ENCODE assay signal across 12 mouse cellular contexts in the genomic region with DNA sequence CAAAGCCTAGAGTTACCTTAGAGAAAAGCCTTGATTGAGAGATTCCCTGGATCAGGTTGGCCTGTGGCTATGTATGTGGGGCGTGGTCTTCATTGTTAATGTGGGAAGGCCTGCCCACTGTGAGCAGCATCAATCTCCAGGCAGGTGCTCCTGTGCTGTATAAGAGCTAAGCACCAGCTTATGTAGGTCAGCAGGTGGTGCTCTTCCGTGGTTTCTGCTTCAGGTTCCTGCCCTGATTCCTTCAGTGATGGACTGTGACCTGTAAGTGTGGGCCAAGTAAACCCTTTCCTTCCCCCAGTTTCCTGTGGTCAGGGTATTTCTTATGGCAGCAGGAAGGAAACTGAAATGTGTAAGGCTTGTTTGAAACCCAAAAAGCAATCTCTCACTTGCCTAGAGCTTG.
DNase-seq lines count a peak whose midpoint lies in the region; ATAC-seq and TF ChIP-seq lines count a peak whose summit lies in the region.
"Had no signal": no experiment of that assay in that cellular context is flagged by ENCODE, and none has a peak within 500 bp of the region (broad histone marks: within the 10 kb centered on the region; RNA-seq: fewer than 3 reads in every experiment).

No protein-coding gene starts in this region.

- peak; percentile 42 for TF ChIP-seq CTCF in Patski (IDR thresholded peaks at IDR 0.05)

- no peak overlapping the region for H3K4me2 ChIP-seq in intestine, embryonic 16.5 days (ENCODE audit: low read depth, low read length)
- H3K4me2 ChIP-seq in intestine, embryonic 15.5 days (replicated peaks) = no peak overlapping the region
- H3K4me2 ChIP-seq: hindbrain, embryonic 12.5 days had no signal

- DNase-seq in A20 (ENCODE audit: low read depth, low spot score) = peak; percentile 68
- DNase-seq in Patski (ENCODE audit: low read depth, low spot score) = no peak
- DNase-seq in kidney, postnatal 14 days = peak; percentile 18
- no peak for DNase-seq in retina, postnatal 1 day
- DNase-seq in adrenal gland, postnatal 10 days = no peak
- DNase-seq in urinary bladder, postnatal 25 days (ENCODE audit: low spot score) = no peak
- DNase-seq: gastrocnemius, postnatal 36 days; lung, adult 18-20 months had no signal

- H3K27me3 ChIP-seq in intestine, embryonic 16.5 days (replicated peaks; ENCODE audit: control insufficient read depth, insufficient read depth, low read length) = no peaks in the 10 kb centered on the region
- no peaks in the 10 kb centered on the region for H3K27me3 ChIP-seq in intestine, embryonic 15.5 days (replicated peaks)
- no peaks in the 10 kb centered on the region for H3K27me3 ChIP-seq in Patski
- H3K27me3 ChIP-seq: hindbrain, embryonic 12.5 days had no signal

- POLR2A ChIA-PET in Patski (lab: Charles Lee) = no interaction called here

- CTCF ChIA-PET in Patski (lab: Charles Lee) = interaction anchor here (0.7 kb wide), 1 partner anchor 52 kb away, joined by 3 read pairs; no protein-coding TSS in a partner anchor

- no peaks in the 10 kb centered on the region for H3K9me3 ChIP-seq in intestine, embryonic 16.5 days (ENCODE audit: control insufficient read depth, low read length)
- H3K9me3 ChIP-seq in intestine, embryonic 15.5 days = no peaks in the 10 kb centered on the region
- H3K9me3 ChIP-seq: hindbrain, embryonic 12.5 days had no signal

- 41% methylated on average over 2 of the region's 2 CpGs for WGBS in intestine, embryonic 16.5 days
- 56% methylated on average over 2 of the region's 2 CpGs for WGBS in intestine, embryonic 15.5 days

- no peaks in the 10 kb centered on the region for H3K4me1 ChIP-seq in intestine, embryonic 16.5 days (ENCODE audit: control insufficient read depth, insufficient read depth, low read length)
- no peaks in the 10 kb centered on the region for H3K4me1 ChIP-seq in intestine, embryonic 15.5 days (replicated peaks)
- H3K4me1 ChIP-seq: hindbrain, embryonic 12.5 days had no signal

- no peak overlapping the region for H3K9ac ChIP-seq in intestine, embryonic 16.5 days (ENCODE audit: low read depth, low read length)
- H3K9ac ChIP-seq in intestine, embryonic 15.5 days = no peak overlapping the region
- H3K9ac ChIP-seq: hindbrain, embryonic 12.5 days had no signal

- in situ Hi-C loops in Patski (cut with MboI; ENCODE audit: low pct_unique_long_range_greater_than_20kb) = no loop called here

- 0 out of 2 replicates have a peak, but pooled peaks have one; percentile 53 for ATAC-seq in intestine, embryonic 16.5 days
- ATAC-seq in intestine, embryonic 15.5 days = no peak
- ATAC-seq in Patski = no peak

- H3K4me3 ChIP-seq in intestine, embryonic 16.5 days (ENCODE audit: low read length) = no peak overlapping the region
- no peak overlapping the region for H3K4me3 ChIP-seq in intestine, embryonic 15.5 days (replicated peaks)
- H3K4me3 ChIP-seq: hindbrain, embryonic 12.5 days; myocyte had no signal

- H3K36me3 ChIP-seq in intestine, embryonic 16.5 days (ENCODE audit: control insufficient read depth, insufficient read depth, low read length) = no peaks in the 10 kb centered on the region
- H3K36me3 ChIP-seq in intestine, embryonic 15.5 days = no peaks in the 10 kb centered on the region
- H3K36me3 ChIP-seq: hindbrain, embryonic 12.5 days had no signal

- no peak overlapping the region for H3K27ac ChIP-seq in intestine, embryonic 16.5 days (ENCODE audit: low read length)
- no peak overlapping the region for H3K27ac ChIP-seq in intestine, embryonic 15.5 days
- H3K27ac ChIP-seq: hindbrain, embryonic 12.5 days had no signal

Comparison
In these comparisons a context has a peak if more than half of its experiments do, and no peak if none do; other contexts are left out.
1. DNase-seq: peak in A20 (single experiment) and kidney, postnatal 14 days (single experiment); none in Patski (single experiment), retina, postnatal 1 day (single experiment), adrenal gland, postnatal 10 days (single experiment) and urinary bladder, postnatal 25 days (single experiment).